Mouse (Mus musculus): ENCODE measurements around the gene Inha. TPM values are rescaled to one million over a fixed set of nuclear protein-coding genes. Genes with fewer than 3 reads are reported as not detected.
A peak's percentile ranks its signal among the peaks of the same experiment; 100 is the strongest.

Inha gene
- polyA plus RNA-seq, 1 experiment = 2.3 TPM

DNA sequence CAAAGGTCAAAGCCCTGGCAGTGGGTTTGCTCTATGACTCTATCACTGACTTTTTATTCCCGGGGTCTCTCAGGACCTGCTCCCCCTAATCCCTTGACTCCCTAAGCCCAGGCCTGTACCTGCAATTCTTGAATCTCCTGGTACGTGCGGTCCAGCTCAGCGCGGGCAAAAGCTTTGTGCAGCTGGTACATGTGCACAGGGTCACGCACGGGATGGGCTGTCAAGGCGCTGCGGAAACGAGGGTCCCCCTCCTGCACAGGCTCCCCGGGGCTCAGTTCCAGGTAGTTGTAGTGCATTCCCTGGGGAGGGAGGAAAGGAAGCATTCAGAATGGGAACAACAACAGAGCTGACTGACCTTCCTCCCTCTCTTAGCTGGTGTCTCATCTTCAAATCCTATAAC lies 30.4 kb upstream of the Inha start:
- TF ChIP-seq FLI1 (IDR thresholded peaks at IDR 0.05; ENCODE audit: low read length) = no peak
- Histone ChIP-seq H3K4me3 (replicated peaks) (no peak overlapping the region), H3K27me3 (replicated peaks) (peaks cover 98% of the 10 kb centered on the region), H3K36me3 (replicated peaks; ENCODE audit: low read length) (peaks cover 27% of the 10 kb centered on the region), H3K4me1 (peaks cover 32% of the 10 kb centered on the region), H3K9me3 (no peaks in the 10 kb centered on the region)

- Histone ChIP-seq H3K4me1 (peaks cover 33% of the 10 kb centered on the region), H3K36me3 (replicated peaks; ENCODE audit: low read length) (peaks cover 27% of the 10 kb centered on the region), H3K9me3 (peaks cover 2% of the 10 kb centered on the region; the same call in 1 of the 2 replicates), H3K4me3 (replicated peaks) (peak overlapping the region; percentile 93), H3K27me3 (replicated peaks) (peaks cover 97% of the 10 kb centered on the region)
- no peak for TF ChIP-seq GATA1 (IDR thresholded peaks at IDR 0.05; ENCODE audit: borderline replicate concordance, low read length)
- no peak for TF ChIP-seq FLI1 (IDR thresholded peaks at IDR 0.05; ENCODE audit: low read length)
Measured at GRCm38 (mm10) chr1:75477264-75477965, 29.5 kb upstream of the Inha start.

DNA sequence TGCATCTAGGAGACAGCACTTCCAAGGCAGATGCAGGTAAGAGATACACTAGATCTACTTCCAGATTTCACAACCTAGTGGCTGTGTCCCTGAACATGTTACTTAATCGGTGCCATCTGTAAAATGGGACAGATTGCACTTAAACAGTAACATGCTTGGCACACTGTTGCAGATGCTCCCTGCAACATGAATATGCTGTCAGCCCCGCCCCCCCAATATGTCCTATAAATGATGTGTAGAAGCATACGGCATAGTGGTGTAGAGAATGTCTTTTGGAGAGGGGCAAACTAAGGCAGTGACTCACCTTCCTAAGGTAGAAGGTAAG lies 28.9 kb upstream of the Inha start:
- H3K27me3 ChIP-seq (replicated peaks) = peaks cover 97% of the 10 kb centered on the region
- peaks cover 35% of the 10 kb centered on the region for H3K4me1 ChIP-seq
- peaks cover 7% of the 10 kb centered on the region; the same call in 1 of the 2 replicates for H3K9me3 ChIP-seq
- peaks cover 27% of the 10 kb centered on the region for H3K36me3 ChIP-seq (replicated peaks; ENCODE audit: low read length)
- TF ChIP-seq GATA1 (IDR thresholded peaks at IDR 0.05; ENCODE audit: borderline replicate concordance, low read length) (no peak), FLI1 (IDR thresholded peaks at IDR 0.05; ENCODE audit: low read length) (no peak)
- H3K4me3 ChIP-seq (replicated peaks) = peak overlapping the region; percentile 93

GRCm38 (mm10) chr1:75478497-75478896 lies 28.4 kb upstream of the Inha start:
- H3K4me1 ChIP-seq = peaks cover 35% of the 10 kb centered on the region
- no peak for TF ChIP-seq GATA1 (IDR thresholded peaks at IDR 0.05; ENCODE audit: borderline replicate concordance, low read length)
- TF ChIP-seq FLI1 (IDR thresholded peaks at IDR 0.05; ENCODE audit: low read length) = no peak
- peaks cover 97% of the 10 kb centered on the region for H3K27me3 ChIP-seq (replicated peaks)
- H3K36me3 ChIP-seq (replicated peaks; ENCODE audit: low read length) = peaks cover 27% of the 10 kb centered on the region
- peaks cover 7% of the 10 kb centered on the region; the same call in 1 of the 2 replicates for H3K9me3 ChIP-seq
- peak overlapping the region; percentile 93 for H3K4me3 ChIP-seq (replicated peaks)

DNA sequence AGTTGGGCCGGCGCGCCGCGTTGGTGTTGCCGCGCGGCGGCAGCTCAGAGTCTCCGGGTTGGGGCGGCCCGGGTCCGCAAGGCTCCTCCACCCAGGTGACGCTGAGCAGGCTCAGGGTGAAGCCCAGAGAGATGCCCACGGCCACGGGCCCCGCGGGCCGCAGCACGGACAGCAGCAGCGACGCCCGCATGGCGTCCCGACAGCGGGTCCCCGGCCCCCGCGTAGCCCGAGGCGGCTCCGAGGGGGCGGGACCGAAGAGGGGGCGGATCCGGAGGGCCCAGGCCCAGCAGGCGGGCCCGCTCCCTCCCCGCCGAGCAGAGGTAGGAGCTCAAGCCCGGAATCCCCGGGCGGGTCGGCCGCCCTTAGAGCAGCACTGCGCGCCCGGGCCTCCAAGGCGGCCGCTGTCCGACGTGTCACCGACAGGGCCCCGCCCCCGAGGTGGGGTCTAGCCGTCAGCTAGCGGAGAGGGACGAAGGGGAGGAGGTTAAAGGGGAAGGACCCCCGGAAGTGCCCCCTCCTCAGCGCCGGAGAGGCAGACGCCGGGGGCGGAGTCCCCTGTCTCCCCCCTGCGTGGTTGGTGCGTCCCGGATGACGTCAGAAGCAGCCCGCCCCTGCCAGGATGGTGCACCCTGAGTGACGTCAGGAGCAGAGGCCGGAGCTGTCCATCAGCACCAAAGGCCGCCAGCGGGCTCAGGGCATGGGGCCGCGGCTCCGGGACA lies 27.8 kb upstream of the Inha start, which contains the start of the genes Chpf and Tmem198:
Chpf (minus strand) TSS at position 392 of the 719 bp plus-strand sequence.
Tmem198 (plus strand) TSS at position 617 of the 719 bp plus-strand sequence.
- TF ChIP-seq GATA1 (IDR thresholded peaks at IDR 0.05; ENCODE audit: borderline replicate concordance, low read length) (no peak), FLI1 (IDR thresholded peaks at IDR 0.05; ENCODE audit: low read length) (no peak)
- H3K4me1 ChIP-seq = peaks cover 35% of the 10 kb centered on the region
- peak within 1 kb of the TSS; percentile 93 for H3K4me3 ChIP-seq (replicated peaks)
- peaks cover 25% of the 10 kb centered on the region for H3K36me3 ChIP-seq (replicated peaks; ENCODE audit: low read length)
- peaks cover 97% of the 10 kb centered on the region for H3K27me3 ChIP-seq (replicated peaks)
- H3K9me3 ChIP-seq = peaks cover 7% of the 10 kb centered on the region; the same call in 1 of the 2 replicates

DNA sequence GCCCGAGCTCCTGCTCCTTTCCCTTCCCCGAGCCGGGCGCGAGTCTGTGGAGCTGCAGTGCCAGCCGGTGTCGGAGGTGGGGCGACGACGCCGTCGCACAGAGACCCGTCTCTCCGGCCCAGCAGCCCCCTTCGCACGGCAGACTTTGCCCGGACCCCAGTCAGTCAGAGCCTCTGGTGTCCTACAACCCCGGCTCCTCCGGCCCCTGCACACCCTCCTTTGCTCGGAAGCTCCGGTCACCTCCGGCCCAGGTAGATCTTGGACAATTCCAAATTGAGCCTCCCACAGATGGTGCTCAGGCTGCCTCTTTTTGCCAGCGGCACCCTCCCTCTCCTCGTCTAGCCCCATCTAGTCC lies 27.3 kb upstream of the Inha start:
- H3K9me3 ChIP-seq = peaks cover 7% of the 10 kb centered on the region; the same call in 1 of the 2 replicates
- H3K27me3 ChIP-seq (replicated peaks) = peaks cover 97% of the 10 kb centered on the region
- H3K36me3 ChIP-seq (replicated peaks; ENCODE audit: low read length) = peaks cover 22% of the 10 kb centered on the region
- TF ChIP-seq GATA1 (IDR thresholded peaks at IDR 0.05; ENCODE audit: borderline replicate concordance, low read length) (no peak), FLI1 (IDR thresholded peaks at IDR 0.05; ENCODE audit: low read length) (no peak)
- H3K4me1 ChIP-seq = peaks cover 35% of the 10 kb centered on the region
- H3K4me3 ChIP-seq (replicated peaks) = peak overlapping the region; percentile 93

DNA sequence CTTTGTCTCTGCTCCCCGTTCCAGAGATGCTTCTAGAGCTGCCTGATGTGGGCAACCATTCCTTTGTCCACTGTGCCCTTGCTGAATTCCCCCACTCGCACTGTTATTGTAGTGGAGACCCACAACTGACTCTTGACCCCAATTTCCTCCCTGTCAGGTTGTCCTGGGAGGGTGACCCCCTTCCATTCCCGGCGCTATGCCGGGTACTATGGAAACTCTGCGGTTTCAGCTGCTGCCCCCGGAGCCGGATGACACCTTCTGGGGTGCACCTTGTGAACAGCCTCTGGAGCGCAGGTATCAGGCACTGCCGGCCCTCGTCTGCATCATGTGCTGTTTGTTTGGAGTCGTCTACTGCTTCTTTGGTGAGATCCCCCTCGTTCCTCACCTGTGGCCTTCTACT lies 26.8 kb upstream of the Inha start:
- peaks cover 17% of the 10 kb centered on the region for H3K36me3 ChIP-seq (replicated peaks; ENCODE audit: low read length)
- H3K4me3 ChIP-seq (replicated peaks) = peak overlapping the region; percentile 93
- peaks cover 7% of the 10 kb centered on the region; the same call in 1 of the 2 replicates for H3K9me3 ChIP-seq
- H3K4me1 ChIP-seq = peaks cover 35% of the 10 kb centered on the region
- TF ChIP-seq FLI1 (IDR thresholded peaks at IDR 0.05; ENCODE audit: low read length) = no peak
- no peak for TF ChIP-seq GATA1 (IDR thresholded peaks at IDR 0.05; ENCODE audit: borderline replicate concordance, low read length)
- H3K27me3 ChIP-seq (replicated peaks) = peaks cover 97% of the 10 kb centered on the region

- Histone ChIP-seq H3K4me1 (peaks cover 35% of the 10 kb centered on the region), H3K9me3 (peaks cover 7% of the 10 kb centered on the region; the same call in 1 of the 2 replicates), H3K36me3 (replicated peaks; ENCODE audit: low read length) (peaks cover 10% of the 10 kb centered on the region), H3K4me3 (replicated peaks) (no peak overlapping the region), H3K27me3 (replicated peaks) (peaks cover 97% of the 10 kb centered on the region)
- TF ChIP-seq GATA1 (IDR thresholded peaks at IDR 0.05; ENCODE audit: borderline replicate concordance, low read length) (no peak), FLI1 (IDR thresholded peaks at IDR 0.05; ENCODE audit: low read length) (no peak)
Measured at GRCm38 (mm10) chr1:75480735-75481134, 26.1 kb upstream of the Inha start.

GRCm38 (mm10) chr1:75486561-75486960 lies 20.3 kb upstream of the Inha start:
- H3K27me3 ChIP-seq (replicated peaks) = peaks cover 99% of the 10 kb centered on the region
- H3K36me3 ChIP-seq (replicated peaks; ENCODE audit: low read length) = no peaks in the 10 kb centered on the region
- no peak for TF ChIP-seq FLI1 (IDR thresholded peaks at IDR 0.05; ENCODE audit: low read length)
- TF ChIP-seq GATA1 (IDR thresholded peaks at IDR 0.05; ENCODE audit: borderline replicate concordance, low read length) = no peak
- H3K9me3 ChIP-seq = peaks cover 7% of the 10 kb centered on the region; the same call in 1 of the 2 replicates
- peak overlapping the region; percentile 89 for H3K4me3 ChIP-seq (replicated peaks)
- H3K4me1 ChIP-seq = peaks cover 20% of the 10 kb centered on the region

DNA sequence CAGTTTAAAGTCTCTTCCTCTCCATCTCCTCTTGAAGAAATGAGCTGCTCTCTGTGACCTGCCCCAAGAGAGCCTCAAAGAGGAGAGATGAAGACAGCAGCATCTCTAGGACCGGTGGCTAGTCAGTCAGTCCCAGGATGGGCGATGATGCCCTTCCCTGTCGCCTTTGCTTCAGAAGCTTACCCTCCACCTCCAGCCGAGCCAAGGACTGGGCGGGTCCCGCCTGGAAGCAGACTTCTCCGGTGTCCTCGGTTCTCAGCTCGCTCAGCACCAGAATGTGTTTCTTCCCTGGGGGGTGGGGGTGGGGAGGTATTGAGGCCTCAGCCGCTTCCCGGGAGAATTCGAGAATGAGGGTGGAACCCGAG lies 19.9 kb upstream of the Inha start:
- Histone ChIP-seq H3K36me3 (replicated peaks; ENCODE audit: low read length) (no peaks in the 10 kb centered on the region), H3K27me3 (replicated peaks) (peaks cover 99% of the 10 kb centered on the region), H3K4me1 (peaks cover 20% of the 10 kb centered on the region), H3K9me3 (peaks cover 7% of the 10 kb centered on the region; the same call in 1 of the 2 replicates), H3K4me3 (replicated peaks) (peak overlapping the region; percentile 89)
- no peak for TF ChIP-seq GATA1 (IDR thresholded peaks at IDR 0.05; ENCODE audit: borderline replicate concordance, low read length)
- TF ChIP-seq FLI1 (IDR thresholded peaks at IDR 0.05; ENCODE audit: low read length) = no peak

Data from megakaryocyte, embryonic 14.5 days (primary cell).